Mouse (Mus musculus): ENCODE data around the gene Aox2.
"Not testable (repeated sequence)": the region's sequence is repeated elsewhere in the genome, so short reads cannot be mapped to it uniquely, and the experiment has no call there.

Gene Aox2

GRCm38 (mm10) chr1:58346159-58346558, 68.0 kb downstream of the Aox2 start:
- no peak for DNase-seq (ENCODE audit: low read depth, low spot score)

- no peak for DNase-seq (ENCODE audit: low read depth, low spot score)
Measured at GRCm38 (mm10) chr1:58348712-58349111, 70.6 kb downstream of the Aox2 start.

- DNase-seq (ENCODE audit: low read depth, low spot score) = no peak
Measured at GRCm38 (mm10) chr1:58353238-58353893, 75.2 kb downstream of the Aox2 start.

GRCm38 (mm10) chr1:58358958-58359901, 81.1 kb downstream of the Aox2 start:
- DNase-seq (ENCODE audit: low read depth, low spot score) = no peak

- no peak for DNase-seq (ENCODE audit: low read depth, low spot score)
Measured at GRCm38 (mm10) chr1:58362296-58362695, 84.2 kb downstream of the Aox2 start.

GRCm38 (mm10) chr1:58364551-58364950, 86.4 kb downstream of the Aox2 start:
- no peak for DNase-seq (ENCODE audit: low read depth, low spot score)

- DNase-seq (ENCODE audit: low read depth, low spot score) = no peak
Measured at GRCm38 (mm10) chr1:58365829-58366228, 87.7 kb downstream of the Aox2 start.

GRCm38 (mm10) chr1:58366737-58367471, 88.8 kb downstream of the Aox2 start:
- DNase-seq (ENCODE audit: low read depth, low spot score) = no peak

- DNase-seq (ENCODE audit: low read depth, low spot score) = no peak
Measured at GRCm38 (mm10) chr1:58369716-58370115, 91.6 kb downstream of the Aox2 start.

- DNase-seq (ENCODE audit: low read depth, low spot score) = not testable (repeated sequence)
Measured at GRCm38 (mm10) chr1:58374266-58374665, 96.1 kb downstream of the Aox2 start.

GRCm38 (mm10) chr1:58375574-58376147, 97.5 kb downstream of the Aox2 start:
- DNase-seq (ENCODE audit: low read depth, low spot score) = no peak

GRCm38 (mm10) chr1:58382586-58383281, 104.6 kb downstream of the Aox2 start:
- DNase-seq (ENCODE audit: low read depth, low spot score) = no peak

GRCm38 (mm10) chr1:58391421-58392267, 113.5 kb downstream of the Aox2 start:
- no peak for DNase-seq (ENCODE audit: low read depth, low spot score)

- DNase-seq (ENCODE audit: low read depth, low spot score) = no peak
Measured at GRCm38 (mm10) chr1:58392268-58392651, 114.1 kb downstream of the Aox2 start.

GRCm38 (mm10) chr1:58392652-58393283, 114.6 kb downstream of the Aox2 start, which contains the start of gene Bzw1:
Bzw1 (plus strand) TSS chr1:58392898.
- peak; percentile 88 for DNase-seq (ENCODE audit: low read depth, low spot score)

- DNase-seq (ENCODE audit: low read depth, low spot score) = no peak
Measured at GRCm38 (mm10) chr1:58393284-58394195, 115.4 kb downstream of the Aox2 start.

- no peak for DNase-seq (ENCODE audit: low read depth, low spot score)
Measured at GRCm38 (mm10) chr1:58395341-58395740, 117.2 kb downstream of the Aox2 start.

GRCm38 (mm10) chr1:58396179-58396578, 118.1 kb downstream of the Aox2 start:
- no peak for DNase-seq (ENCODE audit: low read depth, low spot score)

GRCm38 (mm10) chr1:58397731-58398130, 119.6 kb downstream of the Aox2 start:
- no peak for DNase-seq (ENCODE audit: low read depth, low spot score)
